Mouse (Mus musculus) myocyte (in vitro differentiated cells): ENCODE results near the gene Fn1.

ENCODE experiments used
- CEBPB ChIP-seq: IDR thresholded peaks from 2 replicates; pipeline ENCODE4 v1.6.1; 2011; ENCODE audit warnings: mild to moderate bottlenecking, moderate library complexity; ENCODE audit not compliant: poor library complexity, insufficient read depth, severe bottlenecking
- E2F4 ChIP-seq: IDR thresholded peaks from one replicate; pipeline ENCODE4 v1.6.1; 2011; ENCODE audit warnings: mild to moderate bottlenecking, control low read depth, moderate library complexity; ENCODE audit not compliant: insufficient read depth
- MAX ChIP-seq: IDR thresholded peaks from one replicate; pipeline ENCODE4 v1.6.1; 2011; ENCODE audit warnings: low read depth, mild to moderate bottlenecking, control low read depth
- MYOD1 ChIP-seq, 3 experiments: IDR thresholded peaks; one replicate each; pipeline ENCODE4 v1.6.1; 2011; ENCODE audit warnings: control low read depth in 2 of 3, low read depth in 2 of 3, mild to moderate bottlenecking in 2 of 3, moderate library complexity in 1 of 3; ENCODE audit not compliant: insufficient read length in 2 of 3, control insufficient read depth in 1 of 3
- MYOG ChIP-seq, 3 experiments: IDR thresholded peaks; one replicate each; pipeline ENCODE4 v1.6.1; 2011; ENCODE audit warnings: control low read depth in 2 of 3, low read depth in 2 of 3, mild to moderate bottlenecking in 2 of 3; ENCODE audit not compliant: insufficient read length in 2 of 3, control insufficient read depth in 1 of 3, insufficient read depth in 1 of 3
- POLR2A ChIP-seq: IDR thresholded peaks from one replicate; pipeline ENCODE4 v1.6.1; 2011; ENCODE audit warnings: low read depth, mild to moderate bottlenecking, control low read depth, moderate library complexity; ENCODE audit not compliant: insufficient read length
- POLR2AphosphoS2 ChIP-seq: IDR thresholded peaks from one replicate; pipeline ENCODE4 v1.6.1; 2011; ENCODE audit warnings: low read depth, control low read depth; ENCODE audit not compliant: insufficient read length
- REST ChIP-seq: IDR thresholded peaks from one replicate; pipeline ENCODE4 v1.6.1; 2011; ENCODE audit warnings: mild to moderate bottlenecking, control low read depth, moderate library complexity; ENCODE audit not compliant: insufficient read depth, insufficient read length
- TCF12 ChIP-seq: IDR thresholded peaks from one replicate; pipeline ENCODE4 v1.6.1; 2011; ENCODE audit warnings: mild to moderate bottlenecking, control low read depth; ENCODE audit not compliant: poor library complexity, insufficient read depth, severe bottlenecking
- USF1 ChIP-seq: IDR thresholded peaks from one replicate; pipeline ENCODE4 v1.6.1; 2011; ENCODE audit warnings: low read depth, mild to moderate bottlenecking, control low read depth, moderate library complexity

DNA sequence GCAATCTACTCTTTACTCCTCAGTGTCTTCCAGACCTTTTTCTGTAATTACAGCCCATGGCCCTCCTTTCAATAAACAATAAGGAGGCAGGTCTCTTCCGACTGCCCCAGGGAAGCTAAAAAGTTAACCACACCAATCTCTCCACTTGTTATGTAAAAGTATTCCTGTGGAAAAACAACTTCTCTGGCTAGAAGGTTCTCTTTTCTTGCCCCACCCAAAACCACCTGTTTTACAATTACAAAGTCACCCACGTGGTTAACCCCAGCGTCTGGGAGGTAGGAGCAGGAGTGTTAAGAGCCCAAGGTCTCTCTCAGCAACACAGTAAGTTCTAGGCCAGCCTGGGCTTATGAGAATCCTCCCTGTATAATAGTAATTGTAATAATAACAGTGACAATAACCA is 7.0 kb downstream of the Fn1 start:
- TF ChIP-seq MYOG (IDR thresholded peaks at IDR 0.05; ENCODE audit: control insufficient read depth in 1 of 3, insufficient read depth in 1 of 3, insufficient read length in 2 of 3, low read depth in 2 of 3) (no peak), POLR2A (no peak), MAX (no peak), E2F4 (no peak), USF1 (no peak), POLR2AphosphoS2 (no peak), TCF12 (no peak), MYOD1 (IDR thresholded peaks at IDR 0.05; ENCODE audit: control insufficient read depth in 1 of 3, insufficient read length in 2 of 3, low read depth in 2 of 3) (no peak), REST (no peak), CEBPB (no peak)
